Mouse (Mus musculus) heart, adult 2 months (tissue): Measurements from ENCODE around the gene Kmt2a. TPM values are rescaled to one million over a fixed set of nuclear protein-coding genes. Genes with fewer than 3 reads are reported as not detected.
A peak's percentile ranks its signal among the peaks of the same experiment; 100 is the strongest.

Source experiments
- DNase-seq, 2 experiments: peaks; one replicate each; pipeline ENCODE4 v3.0.0; 2021
- H3K27ac ChIP-seq: fragments of 200-600 bp; 2 replicates; pipeline ENCODE4 v1.8.1; 2022
- H3K27me3 ChIP-seq: fragments of 200-500 bp; 2 replicates; pipeline ENCODE4 v1.6.1; 2012; ENCODE audit warnings: mild to moderate bottlenecking, low read length, inconsistent platforms, mixed read lengths; ENCODE audit not compliant: control insufficient read depth, insufficient read depth
- H3K36me3 ChIP-seq: fragments of 200-500 bp; 2 replicates; pipeline ENCODE4 v1.6.1; 2012; ENCODE audit warnings: low read length, inconsistent platforms; ENCODE audit not compliant: control insufficient read depth, insufficient read depth
- H3K4me1 ChIP-seq: fragments of 200-500 bp; 2 replicates; pipeline ENCODE4 v1.6.1; 2011; ENCODE audit warnings: low read length; ENCODE audit not compliant: control insufficient read depth, insufficient read depth
- H3K4me3 ChIP-seq: fragments of 200-600 bp; 2 replicates; pipeline ENCODE4 v1.8.1; 2022
- H3K79me2 ChIP-seq: fragments of 200-500 bp; replicated peaks from 2 replicates; pipeline ENCODE4 v1.6.1; 2012; ENCODE audit warnings: mild to moderate bottlenecking, inconsistent platforms, low read length, moderate library complexity, mixed read lengths; ENCODE audit not compliant: control insufficient read depth, insufficient read depth
- H3K9ac ChIP-seq: fragments of 200-500 bp; 2 replicates; pipeline ENCODE4 v1.6.1; 2012; ENCODE audit warnings: low read depth, mild to moderate bottlenecking, control low read depth, inconsistent platforms, low read length, mixed read lengths
- CTCF ChIP-seq: fragments of 200-600 bp; IDR thresholded peaks from 2 replicates; pipeline ENCODE4 v1.8.1; 2022; ENCODE audit warnings: antibody characterized with exemption, mild to moderate bottlenecking, moderate library complexity
- EP300 ChIP-seq: fragments of 200-500 bp; IDR thresholded peaks from 2 replicates; pipeline ENCODE4 v1.6.1; 2011; ENCODE audit warnings: low read depth, low read length, control low read depth; ENCODE audit not compliant: insufficient read depth
- POLR2A ChIP-seq: fragments of 200-500 bp; IDR thresholded peaks from 2 replicates; pipeline ENCODE4 v1.6.1; 2011; ENCODE audit warnings: mild to moderate bottlenecking, low read depth, low read length, control low read depth; ENCODE audit not compliant: insufficient read depth
- WGBS: fragments of 180-500 bp; shearing (Covaris S2); methylation state at CpG from one replicate; pipeline ENCODE4 v1.1.7; 2018; 5-methylcytosine and 5-hydroxymethylcytosine counted together
- intact Hi-C: fragments of 180-260 bp; cut with DNase I; formaldehyde crosslinking; loops from one replicate; pipeline ENCODE4 v1.15.1; 2025
- long read RNA-seq: library from polyadenylated mRNA; stranded (forward); transcript quantifications from one replicate; pipeline ENCODE4 v2.0.0, GENCODE M21; 2021
- polyA plus RNA-seq: library from polyadenylated mRNA; depleted of rRNA; stranded (reverse); fragments of >200 nt; gene quantifications from 2 replicates; pipeline ENCODE4 v1.2.3, GENCODE M21; 2012; rRNA removed
- total RNA-seq, 2 experiments: library from RNA; stranded (reverse); gene quantifications; 2 replicates each; pipeline ENCODE4 v1.2.3; 2021

Kmt2a gene
- 10 to 100 TPM; 25.7 to 25.9 TPM for total RNA-seq
- polyA plus RNA-seq, result 11.8 and 12.9 TPM in 2 replicates
- long read RNA-seq, partial matches to known transcripts, result 0 of 19 reads
- long read RNA-seq, other reads (novel, unspliced or antisense), result 19 of 19 reads

DNA sequence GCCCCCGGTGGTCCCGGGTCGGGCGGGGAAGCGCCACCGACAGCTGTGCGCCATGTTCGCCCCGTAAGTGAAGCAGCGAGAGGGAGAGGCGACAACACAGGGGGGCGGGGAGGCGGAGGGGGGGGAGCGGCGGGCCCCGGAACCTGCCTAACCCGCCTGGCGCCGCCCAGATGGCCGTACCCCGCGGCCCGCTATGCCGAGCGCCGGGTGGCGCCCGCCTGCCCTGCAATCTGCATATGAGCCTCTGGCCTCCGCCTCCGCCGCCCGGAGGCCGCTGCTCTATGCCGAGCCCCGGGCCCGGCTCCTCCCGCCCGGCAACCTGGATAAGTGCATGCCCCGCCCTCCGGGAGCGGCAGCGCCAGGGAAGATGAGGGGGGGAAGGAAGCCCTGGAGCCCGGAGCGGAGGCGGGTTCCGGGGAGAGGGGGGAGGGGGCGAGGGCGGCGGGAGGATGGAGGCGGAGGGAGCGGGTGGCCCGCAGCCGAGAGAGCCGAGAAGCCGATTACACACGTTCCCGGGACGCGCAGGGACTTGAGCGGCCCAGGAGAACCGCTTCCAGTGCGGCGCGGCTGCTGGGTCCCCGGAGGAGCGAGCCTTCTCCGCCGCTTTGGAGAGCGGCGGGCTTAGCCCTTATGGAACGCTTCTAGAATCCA lies at the start of gene Kmt2a:
Kmt2a (minus strand) TSS at position 76 of the 651 bp plus-strand sequence.
- H3K27ac ChIP-seq, result peak within 1 kb of the TSS; percentile 94
- peak; percentile 98 to 100 for DNase-seq
- H3K4me3 ChIP-seq, result peak within 1 kb of the TSS; percentile 98
- no peaks in the 10 kb centered on the region for H3K27me3 ChIP-seq
- peak within 1 kb of the TSS; percentile 98 for H3K9ac ChIP-seq
- TF ChIP-seq CTCF (no peak), EP300 (no peak), POLR2A (peak; percentile 50; the same call in 1 of the 2 replicates)
- H3K4me1 ChIP-seq, result peaks cover 10% of the 10 kb centered on the region
- 1% methylated on average over 57 of the region's 71 CpGs for WGBS
- H3K36me3 ChIP-seq, result peaks cover 13% of the 10 kb centered on the region
- peaks cover 10% of the 10 kb centered on the region for H3K79me2 ChIP-seq
- intact Hi-C loops, result loop anchor here (2.0 to 5.0 kb wide), 6 partner anchors 15 to 109 kb away; partner anchors contain the start of genes Atp5l and Ube4a

DNA sequence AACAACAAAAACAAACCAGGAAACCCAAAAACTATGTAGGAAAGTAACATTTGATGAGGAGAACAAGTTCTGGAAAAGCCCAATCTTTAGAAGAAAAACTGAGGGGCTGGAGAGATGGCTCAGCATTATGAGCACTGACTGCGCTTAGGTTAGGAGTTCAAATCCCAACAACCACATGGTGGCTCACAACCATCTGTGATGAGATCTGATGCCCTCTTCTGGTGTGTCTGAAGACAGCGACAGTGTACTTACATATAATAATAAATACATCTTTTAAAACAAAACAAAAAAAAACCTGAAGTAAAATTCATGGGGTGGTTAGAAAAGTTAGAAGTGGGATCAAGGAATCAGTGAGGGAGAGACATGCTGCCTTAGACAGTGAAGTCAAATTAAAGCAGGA lies 40.4 kb upstream of the Kmt2a start:
- WGBS, result 75% methylated on average over 2 of the region's 2 CpGs
- intact Hi-C loops, result loop anchor here (2.0 kb wide), 3 partner anchors 41 to 149 kb away; partner anchors contain the start of genes Kmt2a and Ube4a
- peak overlapping the region; percentile 99 for H3K27ac ChIP-seq

DNA sequence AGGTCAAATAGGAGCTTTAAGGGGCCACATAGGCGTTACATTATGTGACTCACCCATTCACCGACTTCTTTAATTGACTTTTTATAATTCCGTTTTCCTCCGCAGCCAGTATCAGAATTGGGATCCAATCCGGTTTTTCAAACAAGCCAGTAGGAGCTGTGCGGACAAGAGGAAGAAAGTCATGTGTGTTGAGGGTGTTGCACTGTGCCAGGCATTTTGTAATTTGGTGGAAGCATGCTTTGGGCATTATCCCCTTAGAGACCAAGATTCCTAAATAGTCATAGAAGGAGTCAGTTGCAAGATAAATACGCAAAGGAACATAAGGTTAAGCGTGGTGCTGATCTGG lies 40.0 kb upstream of the Kmt2a start:
- Histone ChIP-seq H3K9ac (peak overlapping the region; percentile 75), H3K36me3 (peaks cover 12% of the 10 kb centered on the region), H3K79me2 (peaks cover 6% of the 10 kb centered on the region), H3K27ac (peak overlapping the region; percentile 99), H3K27me3 (no peaks in the 10 kb centered on the region), H3K4me1 (peaks cover 1% of the 10 kb centered on the region; the same call in 1 of the 2 replicates), H3K4me3 (peak overlapping the region; percentile 87)
- no peak for TF ChIP-seq EP300
- TF ChIP-seq CTCF, result no peak
- TF ChIP-seq POLR2A, result no peak
- intact Hi-C loops, result loop anchor here (2.0 kb wide), 3 partner anchors 40 to 148 kb away; partner anchors contain the start of genes Kmt2a and Ube4a
- DNase-seq, result no peak
- under 1% methylated on average over 8 of the region's 8 CpGs for WGBS

More for the DNA sequence above, 40.4 kb upstream of the Kmt2a start:
- Histone ChIP-seq H3K27me3 (no peaks in the 10 kb centered on the region), H3K4me1 (peaks cover 1% of the 10 kb centered on the region; the same call in 1 of the 2 replicates), H3K79me2 (peaks cover 6% of the 10 kb centered on the region), H3K4me3 (peak overlapping the region; percentile 87), H3K36me3 (peaks cover 12% of the 10 kb centered on the region), H3K9ac (no peak overlapping the region)
- DNase-seq, result no peak
- TF ChIP-seq CTCF (peak; percentile 17; the same call in 1 of the 2 replicates), POLR2A (no peak)

DNA sequence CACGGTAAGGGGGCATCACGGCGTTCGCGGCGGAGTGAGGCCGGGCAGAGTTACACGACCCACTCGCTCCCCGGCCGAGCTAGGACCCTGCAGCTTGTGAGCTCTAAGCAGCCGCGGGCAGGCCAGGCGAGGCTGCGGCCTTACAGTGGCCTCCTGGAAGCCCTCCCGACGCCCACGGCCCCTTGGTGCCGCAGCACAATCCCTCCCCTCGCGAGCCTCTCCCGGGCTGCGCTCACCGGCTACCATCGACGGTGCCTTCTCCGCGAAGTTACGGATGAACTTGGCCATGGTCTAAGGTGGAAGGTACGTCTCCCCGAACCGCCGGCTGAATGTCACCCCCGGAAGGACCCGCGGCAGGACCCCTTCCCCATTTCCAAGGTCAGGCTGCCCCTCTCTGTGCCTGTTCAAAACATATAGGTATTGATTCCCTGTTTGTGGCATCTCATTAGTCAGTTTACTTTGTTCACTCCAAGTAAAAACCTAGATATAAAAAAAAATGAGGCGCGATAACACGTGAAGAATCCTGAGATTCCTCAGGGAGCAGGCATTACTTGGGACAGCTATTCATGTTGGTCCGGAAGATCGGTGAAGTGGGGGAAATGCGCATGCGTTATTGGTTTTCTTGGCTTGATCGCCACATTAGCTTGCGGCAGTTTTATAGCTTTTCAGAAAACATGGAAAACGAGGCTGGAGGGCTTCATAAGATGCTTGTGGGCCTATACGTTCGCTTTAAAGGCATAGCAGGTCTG lies 39.5 kb upstream of the Kmt2a start, which contains the start of gene Atp5l:
Atp5l (minus strand) TSS at position 369 of the 749 bp plus-strand sequence.
- peaks cover 1% of the 10 kb centered on the region; the same call in 1 of the 2 replicates for H3K4me1 ChIP-seq
- peak within 1 kb of the TSS; percentile 87 for H3K4me3 ChIP-seq
- no peaks in the 10 kb centered on the region for H3K27me3 ChIP-seq
- under 1% methylated on average over 48 of the region's 48 CpGs for WGBS
- peak within 1 kb of the TSS; percentile 99 for H3K9ac ChIP-seq
- intact Hi-C loops, result loop anchor here (2.0 kb wide), 3 partner anchors 40 to 148 kb away; partner anchors contain the start of genes Kmt2a and Ube4a
- H3K36me3 ChIP-seq, result peaks cover 16% of the 10 kb centered on the region
- DNase-seq, result peak; percentile 86 to 89
- H3K27ac ChIP-seq, result peak within 1 kb of the TSS; percentile 99
- peaks cover 6% of the 10 kb centered on the region for H3K79me2 ChIP-seq
- peak; percentile 74 for TF ChIP-seq POLR2A
- TF ChIP-seq EP300, result no peak

DNA sequence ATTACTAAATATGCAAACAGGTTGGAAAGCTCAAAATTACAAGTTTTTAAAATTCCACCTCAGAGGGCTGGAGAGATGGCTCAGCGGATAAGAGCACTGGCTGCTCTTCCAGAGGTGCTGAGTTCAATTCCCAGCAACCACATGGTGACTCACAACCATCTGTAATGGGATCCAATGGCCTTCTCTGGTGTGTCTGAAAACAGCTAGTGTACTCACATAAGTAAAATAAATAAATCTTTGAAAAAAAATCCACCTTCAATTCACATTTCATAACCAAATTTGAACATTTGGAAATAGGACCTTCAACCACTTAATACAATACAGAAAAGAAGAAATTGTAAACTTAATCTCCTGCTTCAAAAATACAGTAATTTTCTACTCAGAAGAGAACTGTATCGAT lies 38.5 kb upstream of the Kmt2a start:
- Histone ChIP-seq H3K4me3 (peak overlapping the region; percentile 87), H3K27me3 (no peaks in the 10 kb centered on the region), H3K4me1 (peaks cover 3% of the 10 kb centered on the region), H3K9ac (no peak overlapping the region; the same call in 1 of the 2 replicates), H3K27ac (peak overlapping the region; percentile 99), H3K36me3 (peaks cover 24% of the 10 kb centered on the region), H3K79me2 (peaks cover 6% of the 10 kb centered on the region)
- TF ChIP-seq EP300, result no peak
- TF ChIP-seq POLR2A, result no peak
- no peak for DNase-seq
- intact Hi-C loops, result loop anchor here (2.0 kb wide), 3 partner anchors 39 to 147 kb away; partner anchors contain the start of genes Kmt2a and Ube4a
- 25% methylated on average over 2 of the region's 2 CpGs for WGBS
